Mouse (Mus musculus) neural tube, embryonic 13.5 days (tissue): ENCODE data around the gene Tbc1d9b. TPM values are rescaled to one million over a fixed set of nuclear protein-coding genes. Genes with fewer than 3 reads are reported as not detected.

ENCODE experiments used
- ATAC-seq: fragments of 200-750 bp; cut with Nextera tagmentation; 2 replicates; pipeline ENCODE4 v1.8.0; 2017; ENCODE audit warnings: low read depth, mild to moderate bottlenecking, moderate TSS enrichment, moderate library complexity
- H3K27ac ChIP-seq: fragments of 300-500 bp; sonication (generic); replicated peaks from 2 replicates; pipeline ENCODE4 v1.5.1; 2015; ENCODE audit warnings: moderate library complexity, mild to moderate bottlenecking, inconsistent platforms
- H3K27me3 ChIP-seq: fragments of 300-500 bp; sonication (generic); 2 replicates; pipeline ENCODE4 v1.6.1; 2015; ENCODE audit warnings: mild to moderate bottlenecking, inconsistent platforms
- H3K36me3 ChIP-seq: fragments of 300-500 bp; sonication (generic); 2 replicates; pipeline ENCODE4 v1.6.1; 2015; ENCODE audit warnings: mild to moderate bottlenecking, inconsistent platforms
- H3K4me1 ChIP-seq: fragments of 300-500 bp; sonication (generic); replicated peaks from 2 replicates; pipeline ENCODE4 v1.6.1; 2015; ENCODE audit warnings: inconsistent platforms
- H3K4me2 ChIP-seq: fragments of 300-500 bp; sonication (generic); 2 replicates; pipeline ENCODE4 v1.6.1; 2015; ENCODE audit warnings: inconsistent platforms, mild to moderate bottlenecking, moderate library complexity
- H3K4me3 ChIP-seq: fragments of 300-500 bp; sonication (generic); 2 replicates; pipeline ENCODE4 v1.5.1; 2015; ENCODE audit warnings: mild to moderate bottlenecking, inconsistent platforms
- H3K9ac ChIP-seq: fragments of 300-500 bp; sonication (generic); 2 replicates; pipeline ENCODE4 v1.6.1; 2015; ENCODE audit warnings: moderate library complexity, mild to moderate bottlenecking, inconsistent platforms
- H3K9me3 ChIP-seq: fragments of 300-500 bp; sonication (generic); 2 replicates; pipeline ENCODE4 v1.6.1; 2016; ENCODE audit warnings: inconsistent platforms
- WGBS: fragments of 180-500 bp; shearing (Covaris S2); methylation state at CpG from one replicate; pipeline ENCODE4 v1.1.7; 2015; 5-methylcytosine and 5-hydroxymethylcytosine counted together
- polyA plus RNA-seq: library from polyadenylated mRNA; unstranded; fragments of >200 nt; fragmentation: Nextera tagmentation; extraction: Ambion mirVana; gene quantifications from 2 replicates; pipeline ENCODE4 v1.2.1, GENCODE M21; 2015

Tbc1d9b gene
- polyA plus RNA-seq, 1 experiment from 2014 or later = 39.2 TPM

- Histone ChIP-seq H3K9ac (no peak overlapping the region), H3K4me3 (no peak overlapping the region), H3K4me1 (no peaks in the 10 kb centered on the region), H3K9me3 (no peaks in the 10 kb centered on the region), H3K27ac (no peak overlapping the region), H3K4me2 (no peak overlapping the region), H3K36me3 (peaks cover 95% of the 10 kb centered on the region), H3K27me3 (no peaks in the 10 kb centered on the region)
- 94% methylated on average over 13 of the region's 13 CpGs for WGBS
- no peak for ATAC-seq
These were observed 14.9 kb downstream of the Tbc1d9b start for GRCm38 (mm10) chr11:50146121-50146520.

- 90% methylated on average over 9 of the region's 9 CpGs for WGBS
- no peak overlapping the region for H3K27ac ChIP-seq
- H3K4me3 ChIP-seq = no peak overlapping the region
- no peak overlapping the region for H3K4me2 ChIP-seq
- peaks cover 96% of the 10 kb centered on the region for H3K36me3 ChIP-seq
- ATAC-seq = no peak
- H3K27me3 ChIP-seq = no peaks in the 10 kb centered on the region
- no peaks in the 10 kb centered on the region for H3K4me1 ChIP-seq
- no peaks in the 10 kb centered on the region for H3K9me3 ChIP-seq
- no peak overlapping the region for H3K9ac ChIP-seq
These were observed 16.2 kb downstream of the Tbc1d9b start for GRCm38 (mm10) chr11:50147267-50147957.

- Histone ChIP-seq H3K4me2 (no peak overlapping the region), H3K4me3 (no peak overlapping the region), H3K36me3 (peaks cover 96% of the 10 kb centered on the region), H3K9ac (no peak overlapping the region), H3K27me3 (no peaks in the 10 kb centered on the region), H3K27ac (no peak overlapping the region), H3K4me1 (no peaks in the 10 kb centered on the region), H3K9me3 (no peaks in the 10 kb centered on the region)
- ATAC-seq = no peak
- 93% methylated on average over 11 of the region's 11 CpGs for WGBS
These were observed 16.8 kb downstream of the Tbc1d9b start for GRCm38 (mm10) chr11:50147958-50148476.

GRCm38 (mm10) chr11:50149200-50149599 lies 18.0 kb downstream of the Tbc1d9b start:
- ATAC-seq = no peak
- H3K27ac ChIP-seq = no peak overlapping the region
- H3K4me1 ChIP-seq = peaks cover 8% of the 10 kb centered on the region; the same call in 1 of the 2 replicates
- H3K36me3 ChIP-seq = peaks cover 96% of the 10 kb centered on the region
- no peak overlapping the region for H3K9ac ChIP-seq
- 83% methylated on average over 7 of the region's 7 CpGs for WGBS
- H3K9me3 ChIP-seq = no peaks in the 10 kb centered on the region
- no peak overlapping the region for H3K4me2 ChIP-seq
- no peaks in the 10 kb centered on the region for H3K27me3 ChIP-seq
- no peak overlapping the region for H3K4me3 ChIP-seq

- Histone ChIP-seq H3K4me1 (peaks cover 8% of the 10 kb centered on the region; the same call in 1 of the 2 replicates), H3K4me3 (no peak overlapping the region), H3K9me3 (no peaks in the 10 kb centered on the region), H3K4me2 (no peak overlapping the region), H3K9ac (no peak overlapping the region), H3K27ac (no peak overlapping the region), H3K27me3 (no peaks in the 10 kb centered on the region), H3K36me3 (peaks cover 98% of the 10 kb centered on the region)
- no peak for ATAC-seq
- WGBS = 85% methylated on average over 9 of the region's 9 CpGs
These were observed 18.5 kb downstream of the Tbc1d9b start for GRCm38 (mm10) chr11:50149603-50150150.

- ATAC-seq = no peak
- Histone ChIP-seq H3K36me3 (peaks cover 97% of the 10 kb centered on the region), H3K9ac (no peak overlapping the region), H3K4me3 (no peak overlapping the region), H3K4me1 (peaks cover 8% of the 10 kb centered on the region; the same call in 1 of the 2 replicates), H3K4me2 (no peak overlapping the region), H3K27ac (no peak overlapping the region), H3K27me3 (no peaks in the 10 kb centered on the region), H3K9me3 (no peaks in the 10 kb centered on the region)
- 78% methylated on average over 3 of the region's 3 CpGs for WGBS
These were observed 20.2 kb downstream of the Tbc1d9b start for GRCm38 (mm10) chr11:50151374-50151773.

- 68% methylated on average over 9 of the region's 9 CpGs for WGBS
These were observed 23.0 kb downstream of the Tbc1d9b start for GRCm38 (mm10) chr11:50154166-50154565.

GRCm38 (mm10) chr11:50154777-50155520 lies 23.8 kb downstream of the Tbc1d9b start:
- no peak for ATAC-seq
- peaks cover 99% of the 10 kb centered on the region for H3K36me3 ChIP-seq
- no peak overlapping the region for H3K9ac ChIP-seq
- H3K27ac ChIP-seq = no peak overlapping the region
- H3K4me3 ChIP-seq = no peak overlapping the region
- H3K4me1 ChIP-seq = peaks cover 8% of the 10 kb centered on the region; the same call in 1 of the 2 replicates
- H3K27me3 ChIP-seq = no peaks in the 10 kb centered on the region
- no peak overlapping the region for H3K4me2 ChIP-seq
- WGBS = 83% methylated on average over 12 of the region's 12 CpGs
- no peaks in the 10 kb centered on the region for H3K9me3 ChIP-seq

More at GRCm38 (mm10) chr11:50154166-50154565, 23.0 kb downstream of the Tbc1d9b start:
- Histone ChIP-seq H3K4me2 (no peak overlapping the region), H3K9ac (no peak overlapping the region), H3K27ac (no peak overlapping the region), H3K4me3 (no peak overlapping the region), H3K4me1 (peaks cover 8% of the 10 kb centered on the region; the same call in 1 of the 2 replicates), H3K27me3 (no peaks in the 10 kb centered on the region), H3K36me3 (peaks cover 99% of the 10 kb centered on the region), H3K9me3 (no peaks in the 10 kb centered on the region)
- no peak for ATAC-seq

GRCm38 (mm10) chr11:50155785-50156184 lies 24.6 kb downstream of the Tbc1d9b start:
- H3K27me3 ChIP-seq = no peaks in the 10 kb centered on the region
- H3K27ac ChIP-seq = no peak overlapping the region
- H3K9me3 ChIP-seq = no peaks in the 10 kb centered on the region
- peaks cover 99% of the 10 kb centered on the region for H3K36me3 ChIP-seq
- 85% methylated on average over 2 of the region's 2 CpGs for WGBS
- H3K4me1 ChIP-seq = peaks cover 8% of the 10 kb centered on the region; the same call in 1 of the 2 replicates
- H3K4me3 ChIP-seq = no peak overlapping the region
- no peak for ATAC-seq
- H3K9ac ChIP-seq = no peak overlapping the region
- no peak overlapping the region for H3K4me2 ChIP-seq

- no peak overlapping the region for H3K4me2 ChIP-seq
- H3K9me3 ChIP-seq = no peaks in the 10 kb centered on the region
- 94% methylated on average over 16 of the region's 16 CpGs for WGBS
- H3K27ac ChIP-seq = no peak overlapping the region
- no peaks in the 10 kb centered on the region for H3K27me3 ChIP-seq
- H3K9ac ChIP-seq = no peak overlapping the region
- peaks cover 99% of the 10 kb centered on the region for H3K36me3 ChIP-seq
- H3K4me1 ChIP-seq = peaks cover 8% of the 10 kb centered on the region; the same call in 1 of the 2 replicates
- no peak overlapping the region for H3K4me3 ChIP-seq
- ATAC-seq = no peak
These were observed 25.6 kb downstream of the Tbc1d9b start for GRCm38 (mm10) chr11:50156725-50157258.

- H3K4me3 ChIP-seq = no peak overlapping the region
- H3K4me1 ChIP-seq = peaks cover 8% of the 10 kb centered on the region; the same call in 1 of the 2 replicates
- H3K4me2 ChIP-seq = no peak overlapping the region
- H3K27ac ChIP-seq = no peak overlapping the region
- ATAC-seq = no peak
- H3K9ac ChIP-seq = no peak overlapping the region
- WGBS = 91% methylated on average over 7 of the region's 7 CpGs
- H3K9me3 ChIP-seq = no peaks in the 10 kb centered on the region
- no peaks in the 10 kb centered on the region for H3K27me3 ChIP-seq
- H3K36me3 ChIP-seq = peaks cover 98% of the 10 kb centered on the region
These were observed 27.1 kb downstream of the Tbc1d9b start for GRCm38 (mm10) chr11:50158346-50158745.

- no peak overlapping the region for H3K4me2 ChIP-seq
- no peak overlapping the region for H3K4me3 ChIP-seq
- H3K9me3 ChIP-seq = no peaks in the 10 kb centered on the region
- H3K36me3 ChIP-seq = peaks cover 98% of the 10 kb centered on the region
- no peaks in the 10 kb centered on the region for H3K4me1 ChIP-seq
- H3K9ac ChIP-seq = no peak overlapping the region
- no peaks in the 10 kb centered on the region for H3K27me3 ChIP-seq
- ATAC-seq = no peak
- WGBS = 82% methylated on average over 4 of the region's 4 CpGs
- no peak overlapping the region for H3K27ac ChIP-seq
These were observed 28.2 kb downstream of the Tbc1d9b start for GRCm38 (mm10) chr11:50159347-50159746.
